Mouse (Mus musculus): ENCODE measurements around the gene Slc25a30.
"Not testable (repeated sequence)": the region's sequence is repeated elsewhere in the genome, so short reads cannot be mapped to it uniquely, and the experiment has no call there.

The Slc25a30 gene

DNA sequence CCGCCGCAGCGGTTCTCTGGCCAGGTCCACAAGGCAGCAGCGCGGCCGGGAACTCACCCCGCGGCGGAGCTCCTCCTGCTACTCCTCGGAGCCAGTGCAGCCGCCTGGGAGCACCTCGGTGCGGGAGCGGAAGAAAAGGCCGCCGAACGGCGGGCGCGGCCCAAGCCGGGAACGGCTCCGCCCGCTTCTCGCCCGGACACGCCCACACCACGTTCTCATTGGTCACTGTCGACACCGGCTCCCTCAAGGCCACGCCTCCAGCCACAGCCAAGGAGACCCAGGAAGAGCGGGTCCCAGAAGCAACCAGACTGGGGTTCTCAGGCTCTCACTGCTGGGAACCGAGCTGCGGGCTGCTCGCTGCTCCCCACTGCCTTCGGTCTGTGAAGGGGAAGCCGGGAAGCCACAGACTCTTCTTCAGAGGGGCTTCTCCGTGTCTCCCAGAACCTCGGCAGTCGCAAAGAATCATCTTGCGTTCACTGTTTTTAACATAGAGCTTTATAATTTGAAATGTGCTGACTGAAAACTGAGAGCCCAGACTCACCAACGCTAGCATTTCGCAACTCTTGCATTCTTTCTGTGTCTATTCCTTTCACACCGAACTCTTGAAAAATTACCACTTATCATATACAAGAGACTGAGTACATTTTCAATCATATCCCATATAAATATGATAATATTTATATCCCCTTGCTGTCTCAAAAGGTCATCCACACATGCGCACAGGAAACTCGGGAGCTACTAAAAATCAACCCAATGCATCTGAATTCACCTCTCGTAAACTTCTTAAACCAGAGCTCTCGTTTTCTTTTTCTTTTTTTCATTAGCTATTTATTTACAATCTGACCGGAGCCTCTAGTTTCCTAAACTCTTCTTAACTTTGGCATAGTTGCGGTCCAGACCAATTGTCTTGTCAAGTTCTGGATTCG is at the start of gene Slc25a30:
Slc25a30 (minus strand) TSS at position 170 of the 926 bp plus-strand sequence.
- peak; percentile 98 for DNase-seq (ENCODE audit: low spot score)

DNA sequence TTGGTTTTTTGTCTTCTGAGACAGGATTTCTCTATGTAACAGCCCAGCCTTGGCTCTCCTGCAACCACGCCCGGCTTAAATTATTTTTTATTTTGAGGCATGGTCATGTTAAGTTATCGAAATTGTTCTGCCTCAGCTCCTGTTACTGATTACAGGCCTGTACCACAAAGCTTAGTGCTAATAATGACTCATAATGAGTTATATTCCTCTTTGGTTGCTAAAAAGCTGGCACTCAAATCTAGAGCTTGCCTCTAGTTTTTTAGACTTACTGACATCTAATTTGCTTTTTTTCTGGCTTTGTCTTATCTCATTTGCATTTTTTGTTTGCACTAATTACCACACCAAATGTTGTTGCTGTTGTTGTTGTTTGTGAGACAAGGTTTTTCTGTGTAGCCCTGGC is 49.7 kb upstream of the Slc25a30 start:
- no peak for DNase-seq (ENCODE audit: low spot score)

DNA sequence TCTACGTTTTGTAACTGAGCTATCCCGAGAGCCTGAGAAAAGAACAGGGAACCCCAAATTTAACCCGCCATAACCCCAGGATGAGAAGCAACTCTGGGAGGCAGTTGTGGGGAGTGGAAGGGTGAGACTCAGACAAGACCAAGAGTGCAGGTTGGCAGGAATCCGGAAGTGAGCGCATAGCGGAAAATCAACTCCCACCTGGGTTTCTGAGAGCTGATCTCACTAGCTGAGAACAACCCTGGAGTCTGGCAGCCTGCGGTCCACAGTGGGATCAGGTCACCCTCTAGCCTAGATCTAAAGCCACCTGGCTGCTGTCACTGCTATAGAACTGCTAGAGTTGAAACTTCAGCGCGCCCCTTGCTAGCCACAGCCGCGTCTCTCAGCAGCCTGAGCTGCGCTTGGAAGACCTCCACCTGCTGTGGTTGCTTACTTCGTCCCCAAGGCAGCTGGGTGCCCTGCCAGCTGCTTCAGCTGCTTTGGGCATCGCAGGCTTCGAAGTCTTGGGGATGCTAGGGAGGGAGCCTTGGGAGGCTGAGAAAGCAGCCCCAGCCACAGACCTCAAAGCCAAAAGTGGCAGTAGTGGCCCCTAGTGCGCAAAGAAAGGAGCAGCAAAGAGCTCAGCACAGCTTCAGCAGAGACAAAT is 48.0 kb upstream of the Slc25a30 start:
- peak; percentile 64 for DNase-seq (ENCODE audit: low spot score)

DNA sequence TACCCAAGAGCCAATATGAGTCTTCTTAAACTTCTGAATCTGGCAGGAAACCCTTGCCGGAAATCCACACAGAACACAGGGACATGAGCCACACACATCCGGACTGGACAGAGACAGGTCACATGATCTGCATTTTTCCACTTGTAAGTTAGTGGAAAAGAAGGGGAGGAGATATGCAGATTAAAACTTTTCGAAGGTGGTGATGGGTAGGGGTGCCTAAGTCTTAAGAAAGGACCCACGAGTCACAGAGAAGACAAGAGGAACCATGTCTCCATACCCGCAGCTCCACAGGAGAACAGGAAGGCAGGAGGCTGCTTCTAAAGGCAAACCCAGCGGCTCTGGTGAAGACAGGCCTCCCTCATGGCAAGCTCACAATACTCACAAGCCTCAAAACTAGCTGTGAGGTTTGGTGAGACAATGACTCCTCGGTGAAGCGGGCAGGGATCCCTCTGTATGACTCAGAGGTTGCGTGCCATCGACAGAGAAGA is 47.5 kb upstream of the Slc25a30 start:
- DNase-seq (ENCODE audit: low spot score), result peak; percentile 45

DNA sequence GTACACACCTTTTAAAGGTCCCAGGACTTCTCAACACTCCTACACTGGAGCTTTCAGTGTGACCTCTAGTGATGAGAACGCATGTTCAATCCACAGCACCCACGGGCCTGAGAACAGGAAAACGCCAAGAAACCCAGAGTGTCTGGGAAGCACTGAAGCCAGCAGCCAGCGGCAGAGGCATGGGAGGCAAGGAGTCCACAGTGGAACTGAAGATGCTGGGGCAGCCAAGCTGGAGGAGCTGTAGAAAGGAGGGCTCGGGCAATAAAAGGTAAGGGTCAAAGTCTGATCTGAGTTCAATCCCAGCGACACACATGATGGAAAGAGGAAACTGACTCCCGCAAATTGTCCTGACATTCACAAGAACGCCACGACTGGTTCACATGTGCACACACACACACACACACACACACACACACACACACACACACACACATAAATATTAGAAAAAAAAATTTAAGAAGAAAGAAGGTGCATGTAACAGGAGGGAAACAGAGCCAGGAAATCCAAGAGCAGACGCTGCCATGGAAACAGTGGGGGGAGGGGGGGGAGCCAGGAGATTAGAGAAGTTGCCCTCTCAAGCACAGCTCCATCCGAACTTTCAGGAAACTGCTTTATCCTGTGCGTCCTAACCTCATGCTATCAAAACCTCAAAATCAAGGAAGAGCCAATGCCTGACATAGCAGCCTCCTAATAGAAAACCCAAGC is 46.9 kb upstream of the Slc25a30 start:
- peak; percentile 41 for DNase-seq (ENCODE audit: low spot score)

DNA sequence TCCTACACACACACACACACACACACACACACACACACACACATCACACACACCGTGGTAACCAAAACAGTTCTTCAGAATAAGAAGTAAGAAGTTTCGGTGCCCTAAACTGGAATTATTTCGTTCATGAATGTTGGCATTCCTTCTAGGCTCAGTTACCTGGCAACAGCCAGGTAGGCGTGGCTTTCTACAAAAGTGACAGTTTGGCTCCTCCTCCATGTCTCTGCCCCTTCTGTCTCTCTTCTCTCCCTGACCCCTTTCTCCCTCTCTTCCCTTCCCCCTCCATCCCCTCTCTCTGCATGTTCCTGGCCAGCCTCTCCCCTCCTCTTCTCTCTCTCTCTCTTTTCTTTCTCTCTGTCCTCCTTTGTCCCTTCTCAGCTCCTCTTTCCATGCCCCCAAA is 46.1 kb upstream of the Slc25a30 start:
- no peak for DNase-seq (ENCODE audit: low spot score)

DNA sequence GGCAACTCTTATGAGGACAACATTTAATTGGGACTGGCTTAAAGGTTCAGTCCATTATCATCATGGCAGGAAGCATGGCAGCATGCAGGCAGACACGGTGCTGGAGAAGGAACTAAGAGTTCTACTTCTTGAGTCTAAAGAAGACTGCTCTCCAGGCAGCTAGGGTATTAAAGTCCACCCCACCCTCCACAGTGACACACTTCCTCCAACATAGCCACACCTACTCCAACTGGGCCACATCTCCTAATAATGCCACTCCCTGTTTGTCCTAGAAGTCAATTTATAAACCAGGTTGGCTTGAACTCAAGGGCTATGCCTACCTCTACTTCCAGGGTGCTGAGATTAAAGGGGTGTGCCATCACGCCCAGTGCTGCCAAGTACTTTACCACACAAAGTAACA is 45.2 kb upstream of the Slc25a30 start:
- DNase-seq (ENCODE audit: low spot score), result no peak

DNA sequence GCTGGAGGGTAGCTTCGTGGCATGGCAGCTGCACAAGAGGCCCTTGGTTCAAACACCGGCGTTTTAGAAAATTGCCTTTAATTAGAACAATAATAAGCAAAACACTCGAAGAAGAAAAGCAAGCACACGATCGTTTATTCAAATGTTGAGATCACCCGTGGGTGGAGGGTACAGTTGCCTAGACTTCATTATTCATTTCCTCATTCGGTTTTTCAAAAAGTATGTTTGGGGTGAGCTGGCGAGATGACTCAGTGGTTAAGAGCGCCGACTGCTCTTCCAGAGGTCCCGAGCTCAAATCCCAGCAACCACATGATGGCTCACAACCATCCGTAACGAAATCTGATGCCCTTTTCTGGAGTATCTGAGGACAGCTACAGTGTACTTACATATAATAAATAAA is 43.0 kb upstream of the Slc25a30 start:
- DNase-seq (ENCODE audit: low spot score), result not testable (repeated sequence)

DNA sequence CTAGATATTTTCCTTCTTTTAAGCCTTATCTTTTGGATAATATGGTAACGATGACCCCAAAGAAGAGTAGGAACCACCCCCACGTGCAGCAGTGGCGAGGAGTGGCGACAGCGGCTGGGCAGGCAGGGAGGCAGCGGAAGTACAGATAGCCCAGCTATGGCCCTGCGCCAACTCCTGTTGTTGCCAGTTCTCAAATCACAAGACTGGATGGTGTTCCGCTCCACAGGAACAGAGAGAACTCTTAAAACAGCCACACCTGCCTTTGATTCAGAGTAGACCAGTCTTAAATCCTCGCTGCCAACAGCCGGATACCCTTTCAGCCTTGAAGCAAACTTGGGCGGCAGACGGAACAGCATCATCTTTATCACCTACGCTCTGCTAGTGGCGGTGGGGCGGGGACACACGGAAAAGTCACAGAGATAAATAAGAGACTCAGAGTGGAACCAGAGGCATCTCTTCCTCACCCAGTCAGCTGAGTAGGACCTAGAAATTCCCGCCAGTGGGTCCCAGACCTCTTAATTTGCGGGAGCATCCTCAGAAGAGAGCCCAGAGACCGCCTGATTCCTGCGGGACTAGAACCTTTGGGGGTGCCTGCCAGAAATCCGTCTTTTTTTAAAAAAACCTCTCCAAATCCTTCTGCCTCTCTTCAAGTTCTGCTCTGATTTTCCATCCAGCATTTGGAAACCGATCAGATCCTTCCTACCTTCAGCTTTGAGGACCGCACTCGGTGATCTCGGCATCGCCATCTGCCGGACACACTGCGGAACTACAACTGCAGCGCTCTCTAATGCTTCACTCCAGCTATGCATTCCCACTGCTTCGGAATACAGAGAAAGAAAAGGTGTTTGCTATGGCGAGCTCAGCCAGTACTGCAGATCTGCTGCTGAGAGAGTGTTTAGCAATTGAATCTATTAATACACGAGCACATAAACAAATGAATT is 42.3 kb upstream of the Slc25a30 start:
- DNase-seq (ENCODE audit: low spot score), result peak; percentile 85

DNA sequence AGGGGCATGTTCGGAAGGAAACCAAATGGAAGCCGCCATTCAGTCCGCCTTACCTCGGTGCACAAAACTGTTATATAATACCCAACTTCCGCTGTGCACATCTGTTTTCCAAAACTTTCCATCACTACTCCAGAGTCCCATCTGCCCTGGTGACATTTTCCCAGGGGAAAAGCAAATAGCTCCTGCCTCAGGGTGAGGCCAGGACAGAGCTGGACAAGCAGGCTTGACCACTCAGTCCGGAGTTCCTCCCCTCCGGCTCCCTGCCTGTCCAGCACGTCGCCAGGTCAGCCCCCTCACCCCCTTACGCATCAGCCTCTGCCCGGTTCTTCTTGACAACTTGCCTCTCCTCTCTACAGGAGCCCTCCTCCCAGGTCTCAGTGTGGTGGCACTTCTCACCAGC is 41.4 kb upstream of the Slc25a30 start:
- DNase-seq (ENCODE audit: low spot score), result no peak

DNA sequence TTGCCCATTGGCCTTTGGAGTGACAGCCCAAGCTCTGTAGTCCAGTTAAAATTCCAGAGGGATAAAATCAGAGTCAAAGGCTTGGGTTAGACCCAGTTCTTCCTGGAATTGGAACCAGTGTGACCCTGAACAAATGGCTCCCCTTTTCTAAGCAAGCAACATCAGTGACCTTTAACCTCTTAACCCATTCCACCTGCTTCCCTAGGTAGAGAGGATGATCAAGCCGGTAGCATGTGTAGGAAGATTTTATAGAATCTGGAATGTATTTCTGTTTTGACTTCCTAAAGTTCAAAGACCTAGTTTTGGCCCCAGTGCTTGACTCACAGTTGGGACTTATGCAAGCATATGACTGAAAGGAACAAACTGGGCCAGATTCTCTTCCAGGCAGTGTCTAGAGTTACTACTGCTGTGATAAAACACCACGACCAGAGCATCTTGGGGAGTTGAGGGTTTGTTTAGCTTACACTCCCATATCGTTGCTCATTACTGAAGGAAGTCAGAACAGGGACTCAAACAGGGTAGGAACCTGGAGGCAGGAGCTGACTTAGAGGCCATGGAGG is 40.1 kb upstream of the Slc25a30 start:
- no peak for DNase-seq (ENCODE audit: low spot score)

DNA sequence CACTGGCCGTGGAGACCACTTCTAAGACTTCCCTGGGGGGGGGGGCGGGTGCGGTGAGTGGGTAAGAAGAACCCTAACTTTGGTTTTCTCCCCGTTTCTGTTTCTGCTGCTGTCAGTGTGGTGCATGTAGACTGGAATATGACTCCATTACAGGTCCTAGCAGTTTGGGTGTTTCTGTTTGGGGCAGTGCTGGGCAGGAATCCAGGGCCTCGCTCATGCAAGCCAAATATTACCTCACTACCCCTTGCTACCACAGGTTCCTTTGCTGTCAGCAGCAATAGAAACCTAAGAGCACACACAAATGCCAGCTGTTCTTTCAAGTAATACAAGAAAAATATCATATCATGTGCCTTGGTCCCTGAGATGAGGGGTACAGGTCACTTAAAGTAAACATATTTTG is 33.2 kb upstream of the Slc25a30 start:
- DNase-seq (ENCODE audit: low spot score), result peak; percentile 38

DNA sequence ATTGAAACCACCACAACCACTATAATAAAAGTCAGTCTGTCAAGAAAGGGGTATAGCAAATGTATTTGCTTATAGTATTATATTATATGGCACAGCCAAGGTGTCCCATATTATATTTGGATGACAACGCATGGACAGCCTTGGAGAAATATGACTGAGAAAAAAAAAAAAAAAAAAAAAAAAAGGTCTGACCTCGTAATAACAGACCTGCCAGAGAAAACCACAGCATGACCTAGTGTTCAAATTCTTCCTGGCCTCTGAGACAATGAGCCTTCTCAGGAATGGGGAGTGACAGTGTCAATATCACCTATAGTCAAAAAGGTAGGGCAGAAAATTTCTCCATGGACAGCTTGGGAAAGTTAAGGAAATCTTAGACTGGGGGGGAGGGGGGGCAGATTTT is 32.5 kb upstream of the Slc25a30 start:
- DNase-seq (ENCODE audit: low spot score), result no peak

DNA sequence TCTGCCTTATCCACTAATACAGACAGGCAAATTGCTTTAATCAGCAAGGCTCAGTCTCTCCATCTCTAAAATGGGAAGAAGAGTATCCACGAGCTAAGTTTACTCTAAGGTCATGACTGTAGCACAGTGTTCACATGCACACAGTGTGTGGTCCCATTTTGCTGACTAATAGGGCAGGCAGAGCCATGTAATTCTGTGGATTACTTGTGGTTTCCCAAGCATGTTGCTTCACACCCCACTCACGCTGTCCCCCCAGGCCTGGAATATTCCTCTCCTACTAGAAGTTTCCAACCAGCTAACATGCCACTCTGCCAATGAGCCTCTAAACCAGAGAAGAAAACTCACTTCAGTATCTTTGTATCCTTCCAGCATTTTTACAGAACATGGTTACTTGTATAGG is 31.7 kb upstream of the Slc25a30 start:
- no peak for DNase-seq (ENCODE audit: low spot score)

DNA sequence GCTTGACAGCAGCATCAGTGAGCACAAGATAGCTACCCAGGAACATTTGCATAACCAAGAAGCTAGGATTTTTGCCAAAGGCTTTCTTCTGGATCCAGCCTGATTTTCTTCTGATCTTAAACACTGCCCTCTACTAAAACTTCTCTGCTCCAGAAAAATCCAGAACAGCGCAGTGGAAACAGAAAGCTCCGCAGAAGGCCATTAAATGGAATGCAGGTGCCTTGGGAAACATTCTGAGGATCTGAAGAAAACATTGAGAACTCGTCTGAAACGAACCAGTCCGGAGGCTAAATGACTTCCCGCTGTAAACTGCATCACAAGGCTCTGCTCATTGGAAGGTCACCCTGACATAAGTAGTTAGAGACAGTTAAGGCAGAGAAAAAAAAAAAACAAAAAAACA is 23.1 kb upstream of the Slc25a30 start:
- DNase-seq (ENCODE audit: low spot score), result no peak

DNA sequence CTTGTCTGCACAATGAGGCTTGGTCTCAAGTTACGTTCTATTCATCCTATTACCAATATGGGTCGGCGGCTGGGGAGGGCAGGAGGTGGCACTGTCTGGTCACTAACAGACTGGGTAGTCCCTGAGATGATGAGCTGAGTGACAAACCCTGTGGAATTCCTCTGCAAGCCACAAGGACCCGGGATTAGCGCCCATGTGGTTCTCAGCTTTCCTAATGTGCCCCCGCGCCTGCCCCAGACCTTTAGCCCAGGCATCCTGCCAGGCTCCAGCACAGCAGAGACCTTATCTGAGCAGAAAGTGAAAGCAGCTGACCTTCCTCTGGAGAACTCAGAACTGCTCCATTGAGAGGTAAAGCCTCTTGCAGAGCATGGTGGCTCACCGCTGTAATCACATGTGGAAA is 21.0 kb upstream of the Slc25a30 start:
- peak; percentile 78 for DNase-seq (ENCODE audit: low spot score)

DNA sequence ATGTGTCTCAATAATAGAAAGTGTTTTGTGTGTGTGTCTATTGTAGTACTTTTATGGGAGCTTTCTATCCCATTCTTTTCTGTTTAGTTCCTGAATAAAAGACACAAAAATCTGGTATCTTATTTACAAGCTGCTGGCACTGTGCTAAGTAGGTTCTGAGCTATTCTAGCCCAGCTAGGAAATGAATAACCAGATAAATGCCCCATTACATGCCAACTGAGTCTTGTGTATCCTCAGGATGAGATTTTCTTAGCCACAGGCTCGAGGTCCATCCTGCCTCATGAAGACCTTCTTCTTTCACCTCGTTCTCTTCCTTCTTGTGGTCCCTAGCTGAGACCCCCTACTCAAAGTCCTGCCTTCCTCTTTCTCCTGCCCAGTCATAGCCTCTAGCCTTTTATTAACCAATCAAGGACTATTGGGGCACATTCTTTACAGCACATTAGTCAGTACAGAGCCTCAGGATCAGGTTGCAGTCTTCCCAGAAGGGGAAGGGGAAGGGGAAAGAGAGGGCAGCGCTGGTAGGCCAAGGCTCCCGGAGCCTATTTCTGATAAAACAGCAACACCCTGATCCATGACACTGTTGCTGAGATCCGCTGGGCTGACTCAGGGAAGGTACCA is 11.0 kb upstream of the Slc25a30 start:
- no peak for DNase-seq (ENCODE audit: low spot score)

DNA sequence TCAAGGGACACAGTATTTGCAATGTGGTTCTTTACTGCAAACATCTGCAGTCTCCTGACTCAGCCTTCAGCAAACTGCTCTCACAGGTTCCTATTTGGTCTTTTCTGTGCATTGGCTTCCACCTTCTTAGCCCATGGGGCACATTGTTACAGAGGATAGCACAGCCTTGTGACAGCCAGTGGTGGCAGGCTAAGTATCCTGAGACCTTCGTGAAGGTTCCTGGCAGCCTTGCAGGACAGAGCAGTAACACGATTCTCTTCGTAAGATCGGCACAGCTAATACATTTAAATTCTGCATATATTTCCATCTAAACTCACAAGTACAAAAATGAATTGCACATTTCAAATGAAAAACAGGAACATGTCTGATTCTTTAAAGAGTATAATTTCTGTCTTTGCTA is 9.1 kb upstream of the Slc25a30 start:
- DNase-seq (ENCODE audit: low spot score), result no peak

DNA sequence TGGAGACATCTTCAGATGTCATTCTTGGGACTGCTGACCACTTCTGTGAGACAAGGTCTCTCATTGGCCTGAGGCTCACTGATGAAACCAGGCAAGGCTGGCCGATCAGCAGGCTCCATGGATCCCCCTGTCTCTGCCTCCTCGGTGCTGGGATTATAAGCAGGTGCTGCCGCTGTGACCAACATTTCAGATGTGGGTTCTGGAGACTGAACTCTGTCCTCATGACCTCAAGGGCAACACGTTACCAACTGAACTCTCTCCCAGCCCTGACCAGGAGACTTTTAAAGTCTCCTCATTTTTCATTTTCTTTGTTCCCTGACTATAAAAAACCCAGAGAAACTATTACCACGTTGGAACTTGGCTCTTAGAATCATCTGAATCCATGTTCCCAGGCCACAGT is 7.9 kb upstream of the Slc25a30 start:
- no peak for DNase-seq (ENCODE audit: low spot score)

DNA sequence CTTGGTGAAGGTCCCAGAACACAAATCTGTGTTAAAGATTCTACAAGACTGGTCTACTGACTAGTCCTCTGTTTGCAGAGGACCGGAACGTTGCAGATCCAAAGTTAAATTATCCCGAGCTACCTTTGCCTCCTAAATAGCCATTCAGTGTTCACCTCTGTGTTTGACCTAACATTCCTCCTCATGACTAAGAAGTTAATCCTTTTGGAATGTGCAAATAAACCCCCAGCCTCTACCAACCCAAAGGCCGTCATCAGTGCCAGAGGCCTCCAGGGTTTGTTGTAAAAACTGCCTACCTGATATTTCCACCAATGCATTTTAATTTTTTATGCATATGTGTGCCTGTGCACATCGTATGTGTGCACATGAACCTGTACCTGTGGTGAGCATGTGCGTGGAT is 7.5 kb upstream of the Slc25a30 start:
- DNase-seq (ENCODE audit: low spot score), result no peak

DNA sequence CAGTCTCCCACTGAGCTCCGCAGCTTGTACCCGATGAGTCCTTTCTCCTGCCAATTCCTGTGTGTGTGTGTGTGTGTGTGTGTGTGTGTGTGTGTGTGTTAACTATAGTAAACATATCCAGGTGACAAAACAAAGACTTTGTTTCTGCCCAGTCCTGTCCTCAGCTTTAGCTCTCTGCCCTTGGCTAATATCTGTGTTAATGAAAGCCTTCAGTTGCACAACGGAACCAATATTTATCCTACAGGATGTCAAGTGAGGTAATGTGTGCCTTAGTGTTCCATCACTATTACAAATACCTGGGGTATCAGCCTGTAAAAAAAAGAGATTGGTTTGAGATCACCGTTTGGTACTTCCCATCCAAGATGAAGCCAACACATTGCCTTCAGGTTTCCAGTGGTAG is 6.3 kb upstream of the Slc25a30 start:
- no peak for DNase-seq (ENCODE audit: low spot score)

All from ovary, postnatal 36 days (tissue).